Mouse (Mus musculus) E14TG2a.4 (cell line): ENCODE measurements around the gene Foxo3.

Experiments
- CTCF ChIP-seq: conservative IDR thresholded peaks from 2 replicates; pipeline ENCODE4 v1.5.1; 2014; ENCODE audit warnings: low read length
- NANOG ChIP-seq: IDR thresholded peaks from 2 replicates; pipeline ENCODE4 v1.6.1; 2014; ENCODE audit warnings: borderline replicate concordance, low read length, mixed read lengths
- POU5F1 ChIP-seq: IDR thresholded peaks from 2 replicates; pipeline ENCODE4 v1.6.1; 2014; ENCODE audit warnings: low read length, borderline replicate concordance

DNA sequence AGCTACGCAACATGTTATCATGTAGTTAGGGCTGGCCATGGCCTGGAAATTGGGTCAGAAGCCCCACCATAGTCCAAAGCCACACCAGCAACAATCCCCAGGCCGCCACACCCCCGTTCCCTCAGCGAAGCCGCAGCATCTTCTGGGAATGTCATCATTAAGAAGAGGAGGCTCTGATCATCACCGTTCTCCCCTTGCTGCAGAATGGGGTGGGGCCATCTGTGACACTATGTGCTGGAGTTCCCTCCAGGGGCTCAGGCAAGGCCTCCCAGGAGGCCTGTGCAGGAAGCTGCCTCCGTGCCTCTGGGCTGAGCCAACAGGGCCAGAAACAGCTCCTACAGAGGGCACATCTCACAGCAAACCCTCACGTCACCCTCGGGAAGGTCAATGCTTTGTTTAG, 88.5 kb downstream of the Foxo3 start:
- TF ChIP-seq CTCF (no peak), NANOG (no peak), POU5F1 (no peak)
